ENCODE assay signal across 11 mouse cellular contexts in the genomic region with DNA sequence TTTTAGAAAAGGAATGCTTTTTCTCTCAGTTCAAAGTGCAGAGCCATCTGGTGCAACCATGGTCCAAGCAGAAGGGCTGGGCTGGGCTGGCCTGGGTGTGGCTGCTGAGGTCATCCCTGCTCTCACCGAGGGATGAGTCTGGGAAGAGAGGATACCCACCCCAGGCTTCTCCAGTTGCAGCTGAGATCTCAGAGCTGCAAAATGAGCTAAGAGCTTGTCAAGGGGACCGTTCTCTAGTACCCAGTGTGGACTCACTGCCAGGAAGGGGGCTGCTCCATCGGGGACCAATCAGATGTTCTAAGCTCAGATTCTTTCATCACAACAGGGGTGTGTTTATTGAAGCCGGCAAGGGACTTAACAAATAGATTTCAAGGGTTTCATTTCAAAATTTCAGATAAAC.
A peak's percentile ranks its signal among the peaks of the same experiment; 100 is the strongest.
DNase-seq lines count a peak whose midpoint lies in the region; ATAC-seq and TF ChIP-seq lines count a peak whose summit lies in the region.
"Had no signal": no experiment of that assay in that cellular context is flagged by ENCODE, and none has a peak within 500 bp of the region (broad histone marks: within the 10 kb centered on the region; RNA-seq: fewer than 3 reads in every experiment).

No protein-coding gene starts in this region.

- H3K4me2 ChIP-seq in hindbrain, postnatal 0 days (ENCODE audit: low read depth, low read length) = no peak overlapping the region
- no peak overlapping the region for H3K4me2 ChIP-seq in hindbrain, embryonic 16.5 days (ENCODE audit: low read length)
- H3K4me2 ChIP-seq: lung, embryonic 15.5 days had no signal

- WGBS in hindbrain, postnatal 0 days = 36% methylated on average over 4 of the region's 4 CpGs
- 29% methylated on average over 4 of the region's 4 CpGs for WGBS in hindbrain, embryonic 16.5 days

- H3K4me3 ChIP-seq in hindbrain, postnatal 0 days (ENCODE audit: low read length) = no peak overlapping the region
- H3K4me3 ChIP-seq in hindbrain, embryonic 16.5 days (ENCODE audit: low read length) = no peak overlapping the region
- H3K4me3 ChIP-seq: limb, embryonic 10.5 days; lung, embryonic 15.5 days had no signal

- no peaks in the 10 kb centered on the region for H3K27me3 ChIP-seq in hindbrain, postnatal 0 days (ENCODE audit: insufficient read depth, low read length)
- no peaks in the 10 kb centered on the region for H3K27me3 ChIP-seq in hindbrain, embryonic 16.5 days (replicated peaks; ENCODE audit: control insufficient read depth, insufficient read depth, low read length)
- H3K27me3 ChIP-seq: lung, embryonic 15.5 days had no signal

- peak; percentile 7 for DNase-seq in cerebellum, adult 11-12 months
- DNase-seq in cerebellum, adult 8-10 months = no peak
- DNase-seq in hindbrain, postnatal 0 days (ENCODE audit: low spot score) = peak; percentile 23
- DNase-seq in urinary bladder, postnatal 14 days (ENCODE audit: low spot score) = peak; percentile 6
- DNase-seq in urinary bladder, postnatal 4 days (ENCODE audit: low spot score in 2 of 2) = no peak
- peak; percentile 66 for DNase-seq in skeletal muscle tissue, adult 2 months (ENCODE audit: low read depth, low spot score)
- DNase-seq in frontal cortex, postnatal 14 days (ENCODE audit: low spot score in 2 of 2) = no peak
- DNase-seq: kidney, postnatal 36 days had no signal

- ATAC-seq in hindbrain, postnatal 0 days = peak; percentile 21; the same call in 1 of the 2 replicates
- no peak for ATAC-seq in hindbrain, embryonic 16.5 days

- no peak overlapping the region for H3K9ac ChIP-seq in hindbrain, postnatal 0 days (replicated peaks; ENCODE audit: low read length)
- H3K9ac ChIP-seq in hindbrain, embryonic 16.5 days (ENCODE audit: low read depth, low read length) = no peak overlapping the region
- H3K9ac ChIP-seq: lung, embryonic 15.5 days had no signal

- no peak for TF ChIP-seq CTCF in hindbrain, postnatal 0 days (IDR thresholded peaks at IDR 0.05; ENCODE audit: low read depth)

- H3K4me1 ChIP-seq in hindbrain, postnatal 0 days (ENCODE audit: insufficient read depth, low read length) = no peaks in the 10 kb centered on the region
- no peaks in the 10 kb centered on the region for H3K4me1 ChIP-seq in hindbrain, embryonic 16.5 days (ENCODE audit: control insufficient read depth, insufficient read depth, low read depth, low read length)
- H3K4me1 ChIP-seq: limb, embryonic 10.5 days had no signal

- H3K36me3 ChIP-seq in hindbrain, postnatal 0 days (ENCODE audit: insufficient read depth, low read length) = no peaks in the 10 kb centered on the region
- H3K36me3 ChIP-seq in hindbrain, embryonic 16.5 days (ENCODE audit: control insufficient read depth, insufficient read depth, low read length) = no peaks in the 10 kb centered on the region
- H3K36me3 ChIP-seq: limb, embryonic 10.5 days; lung, embryonic 15.5 days had no signal

- H3K9me3 ChIP-seq in hindbrain, postnatal 0 days (ENCODE audit: low read length) = no peaks in the 10 kb centered on the region
- no peaks in the 10 kb centered on the region for H3K9me3 ChIP-seq in hindbrain, embryonic 16.5 days (ENCODE audit: control insufficient read depth, low read length)
- H3K9me3 ChIP-seq: limb, embryonic 10.5 days; lung, embryonic 15.5 days had no signal

- H3K27ac ChIP-seq in hindbrain, postnatal 0 days = no peak overlapping the region
- no peak overlapping the region for H3K27ac ChIP-seq in hindbrain, embryonic 16.5 days (ENCODE audit: low read depth, low read length)
- H3K27ac ChIP-seq: limb, embryonic 10.5 days; lung, embryonic 15.5 days had no signal

Comparison
In these comparisons a context has a peak if more than half of its experiments do, and no peak if none do; other contexts are left out.
1. DNase-seq: peak in cerebellum, adult 11-12 months (single experiment), hindbrain, postnatal 0 days (single experiment), urinary bladder, postnatal 14 days (single experiment) and skeletal muscle tissue, adult 2 months (single experiment); none in cerebellum, adult 8-10 months (single experiment), urinary bladder, postnatal 4 days (0 of 2) and frontal cortex, postnatal 14 days (0 of 2).